Mouse (Mus musculus): Measurements from ENCODE around the gene Gm45233. TPM values are rescaled to one million over a fixed set of nuclear protein-coding genes. Genes with fewer than 3 reads are reported as not detected.

Gm45233 gene
- total and polyA plus RNA-seq, 2 experiments from 2014 or later, result 0.44 to 6.6 TPM

GRCm38 (mm10) chr7:43495343-43496021, 51.6 kb downstream of the Gm45233 start:
- Histone ChIP-seq H3K27me3 (ENCODE audit: insufficient read depth, low read length) (no peaks in the 10 kb centered on the region), H3K9me3 (ENCODE audit: low read length) (no peaks in the 10 kb centered on the region), H3K36me3 (ENCODE audit: insufficient read depth, low read length) (no peaks in the 10 kb centered on the region), H3K4me2 (ENCODE audit: low read depth, low read length, poor library complexity, severe bottlenecking) (no peak overlapping the region), H3K4me1 (ENCODE audit: insufficient read depth, low read length) (no peaks in the 10 kb centered on the region), H3K9ac (replicated peaks; ENCODE audit: low read length, poor library complexity, severe bottlenecking) (no peak overlapping the region), H3K27ac (ENCODE audit: low read depth, low read length) (no peak overlapping the region), H3K4me3 (ENCODE audit: low read depth, low read length) (no peak overlapping the region)
- TF ChIP-seq CTCF (IDR thresholded peaks at IDR 0.05), result peak; percentile 77
- WGBS, result 12% methylated on average over 21 of the region's 21 CpGs
- peak; percentile 45; the same call in 1 of the 2 replicates for ATAC-seq (ENCODE audit: low FRiP score)
- peak; percentile 80 for DNase-seq (ENCODE audit: low spot score)

- no peaks in the 10 kb centered on the region for H3K36me3 ChIP-seq (ENCODE audit: insufficient read depth, low read length)
- DNase-seq (ENCODE audit: low spot score) (no peak), ATAC-seq (ENCODE audit: low FRiP score) (no peak)
- TF ChIP-seq CTCF (IDR thresholded peaks at IDR 0.05), result no peak
- H3K9me3 ChIP-seq (ENCODE audit: low read length), result no peaks in the 10 kb centered on the region
- no peak overlapping the region for H3K4me3 ChIP-seq (ENCODE audit: low read depth, low read length)
- H3K4me2 ChIP-seq (ENCODE audit: low read depth, low read length, poor library complexity, severe bottlenecking), result no peak overlapping the region
- no peak overlapping the region for H3K27ac ChIP-seq (ENCODE audit: low read depth, low read length)
- no peak overlapping the region for H3K9ac ChIP-seq (replicated peaks; ENCODE audit: low read length, poor library complexity, severe bottlenecking)
- WGBS, result 73% methylated on average over 4 of the region's 4 CpGs
- no peaks in the 10 kb centered on the region for H3K4me1 ChIP-seq (ENCODE audit: insufficient read depth, low read length)
- H3K27me3 ChIP-seq (ENCODE audit: insufficient read depth, low read length), result no peaks in the 10 kb centered on the region
Observed at GRCm38 (mm10) chr7:43511707-43512478, 68.0 kb downstream of the Gm45233 start.

GRCm38 (mm10) chr7:43512519-43512918, 68.6 kb downstream of the Gm45233 start:
- 84% methylated on average over 4 of the region's 4 CpGs for WGBS
- Histone ChIP-seq H3K4me2 (ENCODE audit: low read depth, low read length, poor library complexity, severe bottlenecking) (no peak overlapping the region), H3K4me3 (ENCODE audit: low read depth, low read length) (no peak overlapping the region), H3K9me3 (ENCODE audit: low read length) (no peaks in the 10 kb centered on the region), H3K9ac (replicated peaks; ENCODE audit: low read length, poor library complexity, severe bottlenecking) (no peak overlapping the region), H3K4me1 (ENCODE audit: insufficient read depth, low read length) (no peaks in the 10 kb centered on the region), H3K27me3 (ENCODE audit: insufficient read depth, low read length) (no peaks in the 10 kb centered on the region), H3K36me3 (ENCODE audit: insufficient read depth, low read length) (no peaks in the 10 kb centered on the region), H3K27ac (ENCODE audit: low read depth, low read length) (no peak overlapping the region)
- ATAC-seq (ENCODE audit: low FRiP score) (no peak), DNase-seq (ENCODE audit: low spot score) (no peak)
- no peak for TF ChIP-seq CTCF (IDR thresholded peaks at IDR 0.05)

Small RNAs within 50 kb of the gene (microRNA-seq; reads per million reads assigned to microRNA genes)
- gene Mir7051 (ENCODE audit: borderline number of aligned reads), result not detected

Other genes starting within 250 kb of the Gm45233 start
- gene Zfp715, start 130.8 kb upstream of the Gm45233 start, total RNA-seq (2014; rRNA removed), result 25.8 and 33.1 TPM in 2 replicates
- gene Zfp715, start 130.8 kb upstream of the Gm45233 start, polyA plus RNA-seq (2015; fragmentation: Nextera tagmentation; extraction: Ambion mirVana), result 16.5 and 17.1 TPM in 2 replicates
- 0.09 and 0.22 TPM in 2 replicates for gene Siglecf, start 92.8 kb upstream of the Gm45233 start, total RNA-seq (2014; rRNA removed)
- gene Siglecf, start 92.8 kb upstream of the Gm45233 start, polyA plus RNA-seq (2015; fragmentation: Nextera tagmentation; extraction: Ambion mirVana), result 0.11 and 0.26 TPM in 2 replicates
- 0.05 TPM in 1 of 2 replicates, not detected in the other for gene Siglecg, start 35.9 kb upstream of the Gm45233 start, total RNA-seq (2014; rRNA removed)
- not detected in 2 replicates for gene Siglecg, start 35.9 kb upstream of the Gm45233 start, polyA plus RNA-seq (2015; fragmentation: Nextera tagmentation; extraction: Ambion mirVana)
- not detected in 2 replicates for gene Lim2, start 16.5 kb upstream of the Gm45233 start, total RNA-seq (2014; rRNA removed)
- gene Lim2, start 16.5 kb upstream of the Gm45233 start, polyA plus RNA-seq (2015; fragmentation: Nextera tagmentation; extraction: Ambion mirVana), result not detected in 2 replicates
- not detected in 2 replicates for gene Nkg7, start 7.1 kb upstream of the Gm45233 start, total RNA-seq (2014; rRNA removed)
- 0.32 TPM in 1 of 2 replicates, not detected in the other for gene Nkg7, start 7.1 kb upstream of the Gm45233 start, polyA plus RNA-seq (2015; fragmentation: Nextera tagmentation; extraction: Ambion mirVana)
- gene Cldnd2, start 3.3 kb upstream of the Gm45233 start, total RNA-seq (2014; rRNA removed), result not detected in 2 replicates
- gene Cldnd2, start 3.3 kb upstream of the Gm45233 start, polyA plus RNA-seq (2015; fragmentation: Nextera tagmentation; extraction: Ambion mirVana), result not detected in 2 replicates
- gene Etfb, start within 50 bp of the Gm45233 start, total RNA-seq (2014; rRNA removed), result 27.0 and 28.6 TPM in 2 replicates
- gene Etfb, start within 50 bp of the Gm45233 start, polyA plus RNA-seq (2015; fragmentation: Nextera tagmentation; extraction: Ambion mirVana), result 94.0 and 97.8 TPM in 2 replicates
- 25.8 and 40.2 TPM in 2 replicates for gene Vsig10l, start 19.0 kb downstream of the Gm45233 start, total RNA-seq (2014; rRNA removed)
- 29.0 and 29.7 TPM in 2 replicates for gene Vsig10l, start 19.0 kb downstream of the Gm45233 start, polyA plus RNA-seq (2015; fragmentation: Nextera tagmentation; extraction: Ambion mirVana)
- 54.7 and 72.4 TPM in 2 replicates for gene Iglon5, start 45.9 kb downstream of the Gm45233 start, total RNA-seq (2014; rRNA removed)
- 7.8 and 7.9 TPM in 2 replicates for gene Iglon5, start 45.9 kb downstream of the Gm45233 start, polyA plus RNA-seq (2015; fragmentation: Nextera tagmentation; extraction: Ambion mirVana)
- not detected in 2 replicates for gene 4931406B18Rik, start 61.8 kb downstream of the Gm45233 start, total RNA-seq (2014; rRNA removed)
- not detected in 2 replicates for gene 4931406B18Rik, start 61.8 kb downstream of the Gm45233 start, polyA plus RNA-seq (2015; fragmentation: Nextera tagmentation; extraction: Ambion mirVana)
- gene Cd33, start 100.3 kb downstream of the Gm45233 start, total RNA-seq (2014; rRNA removed), result 1.5 TPM in 2 replicates
- 1.4 and 2.1 TPM in 2 replicates for gene Cd33, start 100.3 kb downstream of the Gm45233 start, polyA plus RNA-seq (2015; fragmentation: Nextera tagmentation; extraction: Ambion mirVana)
- 9.4 and 13.0 TPM in 2 replicates for gene Zfp658, start 118.1 kb downstream of the Gm45233 start, total RNA-seq (2014; rRNA removed)
- 2.4 and 3.1 TPM in 2 replicates for gene Zfp658, start 118.1 kb downstream of the Gm45233 start, polyA plus RNA-seq (2015; fragmentation: Nextera tagmentation; extraction: Ambion mirVana)
- 13.9 and 15.5 TPM in 2 replicates for gene Zfp719, start 135.5 kb downstream of the Gm45233 start, total RNA-seq (2014; rRNA removed)
- gene Zfp719, start 135.5 kb downstream of the Gm45233 start, polyA plus RNA-seq (2015; fragmentation: Nextera tagmentation; extraction: Ambion mirVana), result 4.9 and 5.5 TPM in 2 replicates
- 1.3 and 1.6 TPM in 2 replicates for gene Zfp819, start 163.0 kb downstream of the Gm45233 start, total RNA-seq (2014; rRNA removed)
- 0.23 and 0.49 TPM in 2 replicates for gene Zfp819, start 163.0 kb downstream of the Gm45233 start, polyA plus RNA-seq (2015; fragmentation: Nextera tagmentation; extraction: Ambion mirVana)
- gene Ceacam18, start 190.6 kb downstream of the Gm45233 start, total RNA-seq (2014; rRNA removed), result not detected in 2 replicates
- gene Ceacam18, start 190.6 kb downstream of the Gm45233 start, polyA plus RNA-seq (2015; fragmentation: Nextera tagmentation; extraction: Ambion mirVana), result not detected in 2 replicates
- gene Siglece, start 216.0 kb downstream of the Gm45233 start, total RNA-seq (2014; rRNA removed), result not detected in 2 replicates
- gene Siglece, start 216.0 kb downstream of the Gm45233 start, polyA plus RNA-seq (2015; fragmentation: Nextera tagmentation; extraction: Ambion mirVana), result 0.43 TPM in 1 of 2 replicates, not detected in the other
- 36.7 and 40.4 TPM in 2 replicates for gene Ctu1, start 227.9 kb downstream of the Gm45233 start, total RNA-seq (2014; rRNA removed)
- gene Ctu1, start 227.9 kb downstream of the Gm45233 start, polyA plus RNA-seq (2015; fragmentation: Nextera tagmentation; extraction: Ambion mirVana), result 21.2 and 21.6 TPM in 2 replicates
- gene Klk14, start 246.3 kb downstream of the Gm45233 start, total RNA-seq (2014; rRNA removed), result not detected in 2 replicates
- gene Klk14, start 246.3 kb downstream of the Gm45233 start, polyA plus RNA-seq (2015; fragmentation: Nextera tagmentation; extraction: Ambion mirVana), result not detected in 2 replicates

All from midbrain, postnatal 0 days (tissue).